Mouse (Mus musculus) cerebellum, postnatal 36 days (tissue): ENCODE measurements around the gene Wwox.

Source experiments
- DNase-seq, 2 experiments: peaks; one replicate each; pipeline ENCODE4 v3.0.0; 2021 to 2022; ENCODE audit warnings: mixed read lengths in 2 of 2

The Wwox gene

DNA sequence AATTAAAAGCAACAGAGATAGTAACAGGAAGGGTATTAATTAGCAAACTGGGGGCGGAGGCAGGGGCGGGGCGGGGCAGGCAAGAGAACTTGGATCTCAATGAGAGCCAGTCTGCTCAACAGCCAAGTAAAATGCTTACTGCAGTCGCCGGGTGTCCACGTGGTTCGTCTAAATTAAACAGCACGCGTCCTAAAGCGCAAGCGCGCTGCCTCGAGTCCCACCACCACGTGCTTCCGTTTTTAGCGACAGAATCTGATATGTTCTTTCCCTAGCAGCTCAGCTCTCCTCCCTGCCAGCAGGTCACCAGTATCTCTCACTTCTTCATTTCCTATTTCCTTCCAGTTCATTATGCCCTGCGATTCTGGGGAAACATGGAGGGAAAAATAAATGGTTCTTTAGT is 693.7 kb downstream of the Wwox start:
- DNase-seq = no peak

- no peak for DNase-seq
These were observed 694.3 kb downstream of the Wwox start for GRCm38 (mm10) chr8:115133711-115134218.

DNA sequence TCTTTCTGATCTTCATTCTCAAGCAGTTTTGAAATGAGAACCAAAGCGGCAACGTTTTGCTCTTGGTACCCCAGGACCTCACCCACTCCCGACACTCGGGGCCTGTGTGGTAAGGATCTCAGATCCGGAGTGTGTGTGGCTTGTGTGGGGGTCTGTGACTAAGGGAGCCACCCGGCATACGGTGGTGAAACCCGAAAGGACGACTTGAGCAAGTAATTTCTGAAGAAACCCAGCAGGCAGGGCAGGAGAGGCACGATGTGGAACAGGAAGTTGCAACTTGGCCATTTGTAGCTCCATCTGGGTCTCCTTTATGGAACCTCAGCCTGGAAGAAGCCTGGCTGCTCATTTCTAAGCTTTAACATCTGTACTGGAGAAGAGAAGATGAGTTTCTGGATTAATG is 697.4 kb downstream of the Wwox start:
- DNase-seq = no peak

GRCm38 (mm10) chr8:115141614-115142013 is 702.2 kb downstream of the Wwox start:
- DNase-seq = no peak

DNA sequence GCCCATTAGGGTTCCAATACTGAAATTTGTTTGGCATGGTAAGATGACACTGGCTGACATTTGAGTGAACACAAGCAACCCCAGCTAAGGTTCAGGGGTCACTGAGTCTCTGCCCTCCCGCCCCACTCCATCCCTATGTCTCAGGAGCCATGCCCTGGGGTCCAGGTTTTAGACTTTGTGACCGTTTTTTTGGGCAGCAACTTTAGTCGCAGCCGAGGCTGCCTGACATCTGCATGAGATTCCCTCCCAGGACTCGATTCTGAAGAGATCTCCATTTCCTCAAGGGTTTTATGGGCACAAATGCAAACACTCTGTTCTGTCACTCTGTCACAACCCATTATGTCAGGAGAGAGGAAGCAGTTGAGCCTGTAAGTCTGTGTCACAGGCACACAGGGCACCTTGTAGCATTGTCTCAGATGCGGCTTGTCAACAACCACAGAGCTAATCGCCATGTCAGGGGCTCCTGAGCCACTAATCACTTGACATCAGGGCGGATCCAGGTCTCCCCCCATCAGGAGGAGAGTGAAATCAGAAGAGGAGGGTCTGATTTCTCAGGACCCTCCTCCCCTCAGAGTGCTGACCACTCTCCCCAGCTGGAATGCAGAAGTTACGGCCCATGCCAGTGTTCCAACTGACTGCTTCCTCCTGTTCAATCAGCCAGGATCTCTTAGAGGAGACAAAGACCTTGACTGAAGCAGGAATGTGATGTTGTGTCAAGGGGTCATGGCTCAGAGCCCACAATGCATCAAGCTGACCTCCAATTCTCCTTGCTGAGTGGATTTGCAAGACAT is 704.3 kb downstream of the Wwox start:
- no peak for DNase-seq

- DNase-seq = no peak
These were observed 707.6 kb downstream of the Wwox start for GRCm38 (mm10) chr8:115147006-115147405.

DNA sequence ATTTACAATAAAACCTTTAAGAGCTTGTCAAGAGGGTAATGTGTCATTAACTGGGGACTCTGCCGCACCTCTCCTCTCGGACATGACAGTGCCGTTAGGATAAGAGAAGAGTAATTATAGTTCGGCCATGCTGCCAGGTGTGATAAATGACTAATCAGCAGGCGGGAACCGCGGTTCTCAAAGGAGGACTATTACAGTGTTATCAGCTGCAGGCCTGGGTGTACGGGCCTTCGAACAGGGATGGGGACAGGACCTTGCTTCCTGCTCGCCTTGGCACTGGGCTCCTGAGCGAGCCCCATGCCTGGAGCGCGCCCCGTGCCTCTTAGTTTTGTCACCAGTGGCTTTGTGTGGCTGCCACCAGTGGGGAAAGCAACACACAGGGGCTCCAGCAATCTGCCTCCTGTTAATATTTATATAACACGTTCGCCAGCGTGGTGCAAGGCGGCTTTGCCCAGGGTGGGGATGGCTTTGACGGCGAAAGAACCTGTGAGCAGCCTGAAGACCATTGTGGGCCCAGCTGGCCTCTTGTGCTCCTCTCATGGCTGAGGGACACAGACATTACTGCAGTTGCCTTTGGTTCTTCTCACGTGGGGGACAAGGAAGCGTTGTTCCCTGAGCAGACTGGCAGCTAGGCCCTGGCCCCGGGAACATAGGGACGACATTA is 711.1 kb downstream of the Wwox start:
- no peak for DNase-seq

DNA sequence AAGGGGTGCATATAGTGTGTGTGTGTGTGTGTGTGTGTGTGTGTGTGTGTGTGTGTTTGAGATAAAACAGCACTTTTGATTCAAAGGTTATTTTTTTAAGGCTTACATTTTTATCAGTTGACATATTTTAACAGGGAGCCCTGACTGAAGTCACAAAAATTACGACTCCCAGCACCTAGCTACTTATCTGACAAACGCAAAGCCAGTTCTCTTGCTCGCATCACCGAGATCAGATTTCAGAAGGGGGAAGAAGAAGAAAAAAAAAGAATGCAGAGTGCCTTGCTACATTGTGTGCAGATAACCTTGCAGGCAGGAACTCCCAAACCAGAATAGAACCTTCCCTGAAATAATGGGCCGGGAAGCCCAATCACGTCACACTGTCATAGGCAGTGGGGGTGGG is 712.0 kb downstream of the Wwox start:
- no peak for DNase-seq

DNA sequence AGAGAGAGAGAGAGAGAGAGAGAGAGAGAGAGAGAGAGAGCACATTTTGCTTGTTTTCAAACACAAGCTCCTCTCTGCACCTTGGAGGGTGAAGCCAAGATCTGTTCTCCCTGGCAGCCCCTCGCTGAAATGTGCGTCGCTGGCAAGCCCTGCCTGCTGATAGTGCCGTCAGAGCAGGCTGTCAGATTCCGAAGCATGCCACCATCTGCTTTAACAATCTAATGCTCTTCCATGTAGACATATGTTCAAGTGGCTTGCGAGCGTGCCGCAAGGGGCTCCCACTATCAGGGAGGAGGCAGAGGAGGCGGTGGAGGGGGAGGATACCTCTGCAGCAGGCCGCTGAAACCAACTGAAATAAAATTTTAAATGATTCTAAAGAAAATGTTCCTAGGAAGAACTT is 714.6 kb downstream of the Wwox start:
- peak; percentile 55 to 65 for DNase-seq

GRCm38 (mm10) chr8:115156142-115156541 is 716.7 kb downstream of the Wwox start:
- no peak for DNase-seq

GRCm38 (mm10) chr8:115157977-115158720 is 718.7 kb downstream of the Wwox start:
- no peak for DNase-seq

DNA sequence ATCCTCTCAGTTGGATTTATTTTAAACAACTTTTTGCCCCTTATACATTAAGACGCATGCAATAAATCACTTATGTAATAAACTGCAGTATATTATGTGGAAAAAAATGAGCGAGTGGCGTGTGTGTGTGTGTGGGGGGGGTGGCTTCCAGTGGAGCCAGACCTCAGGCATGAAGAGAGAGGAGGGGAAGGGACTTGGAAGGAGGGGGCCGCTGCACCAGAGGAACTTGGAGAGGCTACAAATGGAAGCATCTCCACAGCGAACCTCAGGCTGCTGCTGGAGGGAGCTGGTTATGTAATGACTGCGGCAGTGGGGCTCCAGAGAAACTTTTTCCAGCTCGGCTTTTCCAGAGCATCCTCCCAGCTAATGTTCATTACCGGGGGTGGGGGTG is 719.3 kb downstream of the Wwox start:
- peak; percentile 33 to 38 for DNase-seq

- DNase-seq = peak; percentile 31 to 51
These were observed 719.8 kb downstream of the Wwox start for GRCm38 (mm10) chr8:115159208-115159607.

DNA sequence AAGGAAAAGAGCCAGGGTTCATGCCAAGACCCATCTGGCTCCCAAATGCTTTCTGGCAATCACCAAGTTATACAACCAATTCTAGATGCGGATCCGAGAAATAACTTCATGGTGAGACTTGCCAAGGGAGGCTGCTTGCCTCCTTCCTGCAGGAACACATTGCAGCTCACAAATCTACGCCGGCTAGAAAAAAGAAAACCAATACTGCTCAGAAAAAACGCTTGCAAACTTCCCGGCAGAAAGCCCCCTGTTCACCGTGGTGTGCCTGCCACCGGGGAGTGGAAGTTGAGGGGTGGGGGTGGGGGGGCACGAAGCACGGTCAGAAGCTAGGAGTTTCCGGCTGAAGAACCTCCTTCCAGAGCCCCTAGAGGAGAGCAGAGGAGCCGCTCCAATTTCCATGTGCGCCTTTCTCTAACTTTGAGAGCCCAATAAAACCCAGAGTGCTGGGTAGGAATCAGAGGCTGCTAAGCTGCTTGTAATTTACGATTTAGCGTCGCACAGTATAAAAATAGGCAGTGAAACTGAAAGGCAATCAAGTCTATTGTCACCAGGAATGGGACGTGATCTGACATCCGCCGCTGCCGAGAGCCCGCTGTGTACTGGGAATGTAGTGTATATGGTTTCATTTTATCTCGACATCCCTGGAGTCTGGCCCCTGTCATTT is 720.4 kb downstream of the Wwox start:
- DNase-seq = peak; percentile 42 to 46

GRCm38 (mm10) chr8:115160407-115160806 is 721.0 kb downstream of the Wwox start:
- DNase-seq = no peak

- DNase-seq = no peak
These were observed 722.1 kb downstream of the Wwox start for GRCm38 (mm10) chr8:115161520-115161919.

- no peak for DNase-seq
These were observed 725.4 kb downstream of the Wwox start for GRCm38 (mm10) chr8:115164872-115165271.

- no peak for DNase-seq
These were observed 734.2 kb downstream of the Wwox start for GRCm38 (mm10) chr8:115173634-115174081.

DNA sequence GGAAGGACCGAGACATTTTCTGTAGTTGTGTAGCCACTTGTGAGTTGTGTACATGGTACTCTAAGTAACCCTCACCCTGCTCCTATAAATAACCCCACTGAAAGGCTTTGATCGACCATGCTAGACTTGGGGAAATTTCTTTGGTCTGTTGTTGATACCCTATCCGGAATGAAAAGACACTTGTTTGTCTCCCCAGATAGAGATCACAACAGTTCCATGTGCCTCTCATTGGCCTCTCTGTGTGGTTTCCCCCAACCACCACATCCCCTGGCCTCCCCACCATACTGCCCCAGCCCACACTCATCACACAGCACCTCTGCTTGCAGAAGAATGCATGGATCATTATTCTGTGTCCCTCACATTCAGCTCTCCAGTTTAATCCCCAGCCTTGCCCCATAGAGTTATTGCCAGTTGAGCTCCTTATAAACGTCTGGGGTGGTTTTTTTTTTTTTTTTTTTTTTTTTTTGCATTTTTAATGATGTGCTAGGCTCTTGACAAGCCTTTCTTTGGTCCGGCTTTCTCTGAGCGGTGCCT is 746.0 kb downstream of the Wwox start:
- no peak for DNase-seq

- no peak for DNase-seq
These were observed 746.8 kb downstream of the Wwox start for GRCm38 (mm10) chr8:115186121-115186811.

- DNase-seq = no peak
These were observed 747.4 kb downstream of the Wwox start for GRCm38 (mm10) chr8:115186882-115187281.

GRCm38 (mm10) chr8:115188446-115188845 is 749.0 kb downstream of the Wwox start:
- no peak for DNase-seq
